Mouse (Mus musculus) heart, adult 2 months (tissue): ENCODE results near the gene Fam129b.

Experiments
- CTCF ChIP-seq: fragments of 200-600 bp; IDR thresholded peaks from 2 replicates; pipeline ENCODE4 v1.8.1; 2022; ENCODE audit warnings: antibody characterized with exemption, mild to moderate bottlenecking, moderate library complexity
- EP300 ChIP-seq: fragments of 200-500 bp; IDR thresholded peaks from 2 replicates; pipeline ENCODE4 v1.6.1; 2011; ENCODE audit warnings: low read depth, low read length, control low read depth; ENCODE audit not compliant: insufficient read depth

- TF ChIP-seq CTCF: no peak
- no peak for TF ChIP-seq EP300
These were observed 16.3 kb upstream of the Fam129b start for GRCm38 (mm10) chr2:32859622-32860012.
